Mouse (Mus musculus): ENCODE data around the gene Gm44502. TPM values are rescaled to one million over a fixed set of nuclear protein-coding genes. Genes with fewer than 3 reads are reported as not detected.

Gm44502 gene
- total RNA-seq (2012; rRNA removed) (not detected in 2 replicates), polyA plus RNA-seq (2012; ENCODE audit: insufficient read depth in 1 of 2, insufficient read length in 2 of 2, low read depth in 1 of 2, low replicate concordance in 2 of 2, missing spikeins in 1 of 2) (not detected)

- H3K79me2 ChIP-seq (ENCODE audit: control insufficient read depth, insufficient read depth, low read length, poor library complexity): no peaks in the 10 kb centered on the region; the same call in 1 of the 2 replicates
- peaks cover 0 to 5% of the 10 kb centered on the region in 2 experiments; a peak in 2 of 4 replicates for H3K36me3 ChIP-seq (ENCODE audit: control insufficient read depth in 1 of 2, insufficient read depth in 2 of 2, low read length in 2 of 2)
Measured at GRCm38 (mm10) chr15:89429352-89430221, at the start of gene Gm44502, which contains the start of the genes C730034F03Rik and Chkb. Gm44502 (minus strand) TSS chr15:89429696. C730034F03Rik (plus strand) TSS chr15:89429589. Chkb (minus strand) TSS chr15:89429908.

GRCm38 (mm10) chr15:89478622-89479021 is 49.1 kb upstream of the Gm44502 start:
- TF ChIP-seq TCF12 (IDR thresholded peaks at IDR 0.05; ENCODE audit: low read depth, low read length) (no peak), RAD21 (IDR thresholded peaks at IDR 0.05; ENCODE audit: low read depth, low read length) (no peak), HCFC1 (IDR thresholded peaks at IDR 0.05; ENCODE audit: low read depth, low read length) (no peak), MYB (IDR thresholded peaks at IDR 0.05; ENCODE audit: low read depth, low read length) (no peak), ETS1 (IDR thresholded peaks at IDR 0.05; ENCODE audit: low read depth, low read length) (no peak), USF1 (IDR thresholded peaks at IDR 0.05; ENCODE audit: low read depth, low read length) (no peak), CTCF (IDR thresholded peaks at IDR 0.05 in 2 of 3, conservative IDR thresholded peaks at IDR 0.05 in 1 of 3; ENCODE audit: control insufficient read depth in 1 of 3, insufficient read depth in 1 of 3, low read depth in 2 of 3, low read length in 3 of 3, poor library complexity in 1 of 3, severe bottlenecking in 1 of 3) (no peak), ZNF384 (IDR thresholded peaks at IDR 0.05; ENCODE audit: low read depth, low read length) (no peak), POLR2AphosphoS5 (IDR thresholded peaks at IDR 0.05; ENCODE audit: borderline replicate concordance, low read depth, low read length) (no peak), CHD2 (IDR thresholded peaks at IDR 0.05; ENCODE audit: low read length) (no peak), SIN3A (IDR thresholded peaks at IDR 0.05; ENCODE audit: low read length) (no peak), POLR2AphosphoS2 (IDR thresholded peaks at IDR 0.05; ENCODE audit: low read length) (no peak), CHD1 (IDR thresholded peaks at IDR 0.05; ENCODE audit: low read depth, low read length) (no peak), NELFE (IDR thresholded peaks at IDR 0.05; ENCODE audit: low read depth, low read length) (no peak), TAL1 (IDR thresholded peaks at IDR 0.05; ENCODE audit: low read length) (no peak), ZC3H11A (IDR thresholded peaks at IDR 0.05; ENCODE audit: low read depth, low read length) (no peak), MXI1 (IDR thresholded peaks at IDR 0.05; ENCODE audit: low read depth, low read length) (no peak), RCOR1 (IDR thresholded peaks at IDR 0.05; ENCODE audit: low read depth, low read length) (no peak), ZKSCAN1 (IDR thresholded peaks at IDR 0.05; ENCODE audit: low read depth, low read length) (no peak)
- Histone ChIP-seq H3K4me1 (ENCODE audit: control insufficient read depth in 1 of 2, insufficient read depth in 2 of 2, low read length in 2 of 2) (peaks cover 0 to 9% of the 10 kb centered on the region in 2 experiments; a peak in 2 of 4 replicates), H3K27me3 (ENCODE audit: control insufficient read depth in 1 of 2, insufficient read depth in 2 of 2, low read length in 2 of 2) (no peaks in the 10 kb centered on the region), H3K4me3 (ENCODE audit: control insufficient read depth in 1 of 2, insufficient read depth in 1 of 2, low read depth in 2 of 2, low read length in 2 of 2) (no peak overlapping the region), H3K36me3 (ENCODE audit: control insufficient read depth in 1 of 2, insufficient read depth in 2 of 2, low read length in 2 of 2) (no peaks in the 10 kb centered on the region), H3K9ac (ENCODE audit: control insufficient read depth, low read depth, low read length, poor library complexity, severe bottlenecking) (no peak overlapping the region), H3K9me3 (replicated peaks; ENCODE audit: insufficient read depth, low read length) (no peaks in the 10 kb centered on the region), H3K27ac (ENCODE audit: control insufficient read depth, low read depth, low read length) (no peak overlapping the region), H3K79me2 (ENCODE audit: control insufficient read depth, insufficient read depth, low read length, poor library complexity) (no peaks in the 10 kb centered on the region; the same call in 1 of the 2 replicates)
- no peak for DNase-seq (ENCODE audit: low read depth, low spot score)

More at GRCm38 (mm10) chr15:89429352-89430221, at the start of gene Gm44502, which contains the start of the genes C730034F03Rik and Chkb:
- H3K27ac ChIP-seq (ENCODE audit: control insufficient read depth, low read depth, low read length): peak within 1 kb of the TSS; percentile 94
- no peaks in the 10 kb centered on the region for H3K9me3 ChIP-seq (replicated peaks; ENCODE audit: insufficient read depth, low read length)
- peak; percentile 69 for TF ChIP-seq MXI1 (IDR thresholded peaks at IDR 0.05; ENCODE audit: low read depth, low read length)
- peak; percentile 45; the same call in 1 of the 2 replicates for TF ChIP-seq MAZ (IDR thresholded peaks at IDR 0.05; ENCODE audit: low read depth, low read length)
- peak; percentile 97 for TF ChIP-seq TBP (IDR thresholded peaks at IDR 0.05; ENCODE audit: low read depth, low read length)
- peak; percentile 60; the same call in 1 of the 2 replicates for TF ChIP-seq ETS1 (IDR thresholded peaks at IDR 0.05; ENCODE audit: low read depth, low read length)
- TF ChIP-seq POLR2A (IDR thresholded peaks at IDR 0.05; ENCODE audit: control insufficient read depth in 1 of 2, insufficient read depth in 1 of 2, low read depth in 1 of 2, low read length in 2 of 2, poor library complexity in 1 of 2): peak; percentile 60 to 79
- no peak for TF ChIP-seq ZKSCAN1 (IDR thresholded peaks at IDR 0.05; ENCODE audit: low read depth, low read length)
- peak; percentile 87 for TF ChIP-seq SIN3A (IDR thresholded peaks at IDR 0.05; ENCODE audit: low read length)
- TF ChIP-seq HCFC1 (IDR thresholded peaks at IDR 0.05; ENCODE audit: low read depth, low read length): peak; percentile 78
- TF ChIP-seq ZMIZ1 (IDR thresholded peaks at IDR 0.05; ENCODE audit: low read depth, low read length): peak; percentile 91
- no peak for TF ChIP-seq CHD1 (IDR thresholded peaks at IDR 0.05; ENCODE audit: low read depth, low read length)
- peak; percentile 35; the same call in 1 of the 2 replicates for TF ChIP-seq TCF12 (IDR thresholded peaks at IDR 0.05; ENCODE audit: low read depth, low read length)
- 0 out of 4 replicates have a peak, but pooled peaks of 1 of the 2 experiments have one; percentile 27 for TF ChIP-seq USF2 (IDR thresholded peaks at IDR 0.05; ENCODE audit: borderline replicate concordance in 1 of 2, insufficient read depth in 1 of 2, low read depth in 1 of 2, low read length in 2 of 2)
- TF ChIP-seq USF1 (IDR thresholded peaks at IDR 0.05; ENCODE audit: low read depth, low read length): peak; percentile 78
- peak; percentile 73 for TF ChIP-seq POLR2AphosphoS2 (IDR thresholded peaks at IDR 0.05; ENCODE audit: low read length)
- TF ChIP-seq GATA1 (IDR thresholded peaks at IDR 0.05; ENCODE audit: low read depth, low read length): no peak
- TF ChIP-seq MAX (IDR thresholded peaks at IDR 0.05; ENCODE audit: low read length): peak; percentile 64
- peak; percentile 35; the same call in 1 of the 2 replicates for TF ChIP-seq KAT2A (conservative IDR thresholded peaks at IDR 0.05; ENCODE audit: low read depth, low read length)
- TF ChIP-seq CTCF (IDR thresholded peaks at IDR 0.05 in 2 of 3, conservative IDR thresholded peaks at IDR 0.05 in 1 of 3; ENCODE audit: control insufficient read depth in 1 of 3, insufficient read depth in 1 of 3, low read depth in 2 of 3, low read length in 3 of 3, poor library complexity in 1 of 3, severe bottlenecking in 1 of 3): no peak
- peak; percentile 74; the same call in 1 of the 2 replicates for TF ChIP-seq POLR2AphosphoS5 (IDR thresholded peaks at IDR 0.05; ENCODE audit: borderline replicate concordance, low read depth, low read length)
- no peak for TF ChIP-seq RCOR1 (IDR thresholded peaks at IDR 0.05; ENCODE audit: low read depth, low read length)
- peak; percentile 91 for TF ChIP-seq ELF1 (IDR thresholded peaks at IDR 0.05; ENCODE audit: low read depth, low read length)
- peak; percentile 81 for TF ChIP-seq NELFE (IDR thresholded peaks at IDR 0.05; ENCODE audit: low read depth, low read length)
- peak; percentile 38; the same call in 1 of the 2 replicates for TF ChIP-seq NRF1 (IDR thresholded peaks at IDR 0.05; ENCODE audit: insufficient read depth, low read depth, low read length, poor library complexity, severe bottlenecking)
- TF ChIP-seq BHLHE40 (IDR thresholded peaks at IDR 0.05; ENCODE audit: borderline replicate concordance, low read depth, low read length): peak; percentile 83
- H3K9ac ChIP-seq (ENCODE audit: control insufficient read depth, low read depth, low read length, poor library complexity, severe bottlenecking): peak within 1 kb of the TSS; percentile 88
- no peaks in the 10 kb centered on the region for H3K27me3 ChIP-seq (ENCODE audit: control insufficient read depth in 1 of 2, insufficient read depth in 2 of 2, low read length in 2 of 2)
- DNase-seq (ENCODE audit: low read depth, low spot score): peak; percentile 95
- peaks cover 0 to 9% of the 10 kb centered on the region in 2 experiments; a peak in 1 of 4 replicates for H3K4me1 ChIP-seq (ENCODE audit: control insufficient read depth in 1 of 2, insufficient read depth in 2 of 2, low read length in 2 of 2)
- peak within 1 kb of the TSS; percentile 75 to 84 for H3K4me3 ChIP-seq (ENCODE audit: control insufficient read depth in 1 of 2, insufficient read depth in 1 of 2, low read depth in 2 of 2, low read length in 2 of 2)
